Mouse (Mus musculus) MEL (cell line): ENCODE data around the gene Irf2bp2. TPM values are rescaled to one million over a fixed set of nuclear protein-coding genes. Genes with fewer than 3 reads are reported as not detected.
"Not testable (repeated sequence)": the region's sequence is repeated elsewhere in the genome, so short reads cannot be mapped to it uniquely, and the experiment has no call there.

Source experiments
- DNase-seq: peaks from one replicate; pipeline ENCODE4 v3.0.0; 2011; ENCODE audit warnings: low read depth, low spot score
- H3K27ac ChIP-seq: 2 replicates; pipeline ENCODE4 v1.5.1; 2012; ENCODE audit warnings: low read depth, mild to moderate bottlenecking, control low read depth, low read length, moderate library complexity; ENCODE audit not compliant: control insufficient read depth
- H3K27me3 ChIP-seq, 2 experiments: fragments of 150-350 bp in 1 of 2; sonication (generic) in 1 of 2; 2 replicates each; pipeline ENCODE4 v1.6.1; 2012; ENCODE audit warnings: low read length in 2 of 2, mild to moderate bottlenecking in 2 of 2, improper control_type of control experiment in 1 of 2, moderate library complexity in 1 of 2; ENCODE audit not compliant: insufficient read depth in 2 of 2, control insufficient read depth in 1 of 2
- H3K36me3 ChIP-seq, 2 experiments: 2 replicates each; pipeline ENCODE4 v1.6.1; 2012 to 2014; ENCODE audit warnings: low read length in 2 of 2, improper control_type of control experiment in 1 of 2, inconsistent platforms in 1 of 2, mild to moderate bottlenecking in 1 of 2; ENCODE audit not compliant: insufficient read depth in 2 of 2, control insufficient read depth in 1 of 2
- H3K4me1 ChIP-seq, 2 experiments: fragments of 150-350 bp in 1 of 2; sonication (generic) in 1 of 2; 2 replicates each; pipeline ENCODE4 v1.6.1; 2012; ENCODE audit warnings: low read length in 2 of 2, improper control_type of control experiment in 1 of 2, mild to moderate bottlenecking in 1 of 2; ENCODE audit not compliant: insufficient read depth in 2 of 2, control insufficient read depth in 1 of 2
- H3K4me3 ChIP-seq, 2 experiments: fragments of 150-350 bp in 1 of 2; sonication (generic) in 1 of 2; 2 replicates each; pipeline ENCODE4 v1.5.1; 2012; ENCODE audit warnings: low read depth in 2 of 2, low read length in 2 of 2, mild to moderate bottlenecking in 2 of 2, moderate library complexity in 2 of 2, control low read depth in 1 of 2, improper control_type of control experiment in 1 of 2; ENCODE audit not compliant: control insufficient read depth in 1 of 2, insufficient read depth in 1 of 2
- H3K79me2 ChIP-seq: 2 replicates; pipeline ENCODE4 v1.6.1; 2012; ENCODE audit warnings: mild to moderate bottlenecking, low read length, moderate library complexity; ENCODE audit not compliant: control insufficient read depth, poor library complexity, insufficient read depth
- H3K9ac ChIP-seq: 2 replicates; pipeline ENCODE4 v1.6.1; 2012; ENCODE audit warnings: low read depth, mild to moderate bottlenecking, control low read depth, low read length, moderate library complexity; ENCODE audit not compliant: control insufficient read depth, poor library complexity, severe bottlenecking
- H3K9me3 ChIP-seq: fragments of 150-350 bp; sonication (generic); replicated peaks from 2 replicates; pipeline ENCODE4 v1.6.1; 2012; ENCODE audit warnings: mild to moderate bottlenecking, low read length, improper control_type of control experiment, moderate library complexity; ENCODE audit not compliant: insufficient read depth
- BHLHE40 ChIP-seq: IDR thresholded peaks from 2 replicates; pipeline ENCODE4 v1.6.1; 2012; ENCODE audit warnings: low read depth, mild to moderate bottlenecking, inconsistent platforms, low read length, improper control_type of control experiment, borderline replicate concordance
- EP300 ChIP-seq, 2 experiments: IDR thresholded peaks; 2 replicates each; pipeline ENCODE4 v1.6.1; 2011; ENCODE audit warnings: improper control_type of control experiment in 2 of 2, low read length in 2 of 2, low read depth in 1 of 2, mild to moderate bottlenecking in 1 of 2
- GABPA ChIP-seq: IDR thresholded peaks from 2 replicates; pipeline ENCODE4 v1.6.1; 2012; ENCODE audit warnings: low read depth, mild to moderate bottlenecking, inconsistent platforms, low read length, improper control_type of control experiment, moderate library complexity
- HCFC1 ChIP-seq: IDR thresholded peaks from 2 replicates; pipeline ENCODE4 v1.6.1; 2012; ENCODE audit warnings: low read depth, mild to moderate bottlenecking, inconsistent platforms, low read length, improper control_type of control experiment, moderate library complexity
- KAT2A ChIP-seq: conservative IDR thresholded peaks from 2 replicates; pipeline ENCODE4 v1.6.1; 2012; ENCODE audit warnings: low read depth, low read length, improper control_type of control experiment, inconsistent platforms
- MAX ChIP-seq: IDR thresholded peaks from 2 replicates; pipeline ENCODE4 v1.6.1; 2011; ENCODE audit warnings: low read length, improper control_type of control experiment
- MAZ ChIP-seq: IDR thresholded peaks from 2 replicates; pipeline ENCODE4 v1.6.1; 2012; ENCODE audit warnings: low read depth, mild to moderate bottlenecking, inconsistent platforms, low read length, improper control_type of control experiment
- MEF2A ChIP-seq: IDR thresholded peaks from 2 replicates; pipeline ENCODE4 v1.6.1; 2014; ENCODE audit warnings: low read depth, mild to moderate bottlenecking, inconsistent platforms, low read length, improper control_type of control experiment; ENCODE audit not compliant: poor library complexity, insufficient replicate concordance, severe bottlenecking; ENCODE audit errors: extremely low read depth
- POLR2AphosphoS2 ChIP-seq: IDR thresholded peaks from 2 replicates; pipeline ENCODE4 v1.6.1; 2011; ENCODE audit warnings: low read length, improper control_type of control experiment
- TAL1 ChIP-seq: IDR thresholded peaks from 2 replicates; pipeline ENCODE4 v1.6.1; 2012; ENCODE audit warnings: mild to moderate bottlenecking, inconsistent platforms, low read length, moderate library complexity, mixed read lengths
- TBP ChIP-seq: IDR thresholded peaks from 2 replicates; pipeline ENCODE4 v1.8.0; 2011; ENCODE audit warnings: low read depth, low read length, improper control_type of control experiment
- USF1 ChIP-seq: IDR thresholded peaks from 2 replicates; pipeline ENCODE4 v1.6.1; 2014; ENCODE audit warnings: low read depth, mild to moderate bottlenecking, inconsistent platforms, low read length, improper control_type of control experiment, moderate library complexity
- USF2 ChIP-seq, 2 experiments: IDR thresholded peaks; 2 replicates each; pipeline ENCODE4 v1.6.1; 2011 to 2012; ENCODE audit warnings: improper control_type of control experiment in 2 of 2, low read length in 2 of 2, borderline replicate concordance in 1 of 2, inconsistent platforms in 1 of 2, low read depth in 1 of 2, mild to moderate bottlenecking in 1 of 2; ENCODE audit not compliant: insufficient read depth in 1 of 2
- ZC3H11A ChIP-seq: IDR thresholded peaks from 2 replicates; pipeline ENCODE4 v1.6.1; 2012; ENCODE audit warnings: low read depth, mild to moderate bottlenecking, inconsistent platforms, low read length, improper control_type of control experiment
- ZNF384 ChIP-seq: IDR thresholded peaks from 2 replicates; pipeline ENCODE4 v1.6.1; 2012; ENCODE audit warnings: low read depth, mild to moderate bottlenecking, inconsistent platforms, low read length, improper control_type of control experiment
- polyA plus RNA-seq, 2 experiments: library from polyadenylated mRNA; stranded (reverse) in 1 of 2; unstranded in 1 of 2; fragments of >175 nt in 1 of 2; fragments of >200 nt in 1 of 2; gene quantifications; 2 replicates each; pipeline versions ENCODE4 v1.2.1 to v1.2.4; 2012; ENCODE audit warnings: low replicate concordance in 2 of 2, low read depth in 1 of 2; ENCODE audit not compliant: insufficient read length in 2 of 2, insufficient read depth in 1 of 2, missing spikeins in 1 of 2
- total RNA-seq: library from RNA; depleted of rRNA; stranded (reverse); fragments of 300-350 nt; gene quantifications from 2 replicates; pipeline ENCODE4 v1.2.3, GENCODE M21; 2012

Irf2bp2 gene
- total and polyA plus RNA-seq, 3 experiments = 17.1 to 30.4 TPM; not detected in 1

GRCm38 (mm10) chr8:126601325-126601724 lies 7.5 kb upstream of the Irf2bp2 start:
- Histone ChIP-seq H3K4me1 (peaks cover 16 to 29% of the 10 kb centered on the region in 2 experiments), H3K27me3 (no peaks in the 10 kb centered on the region; a peak in 2 of 4 replicates), H3K79me2 (no peaks in the 10 kb centered on the region; the same call in 1 of the 2 replicates), H3K9me3 (no peaks in the 10 kb centered on the region), H3K4me3 (no peak overlapping the region), H3K27ac (no peak overlapping the region), H3K36me3 (peaks cover 0 to 30% of the 10 kb centered on the region in 2 experiments; a peak in 2 of 4 replicates), H3K9ac (no peak overlapping the region)
- TF ChIP-seq TBP (no peak), HCFC1 (no peak)
- DNase-seq = no peak

GRCm38 (mm10) chr8:126600816-126601243 lies 7.0 kb upstream of the Irf2bp2 start:
- H3K4me1 ChIP-seq = peaks cover 16 to 29% of the 10 kb centered on the region in 2 experiments
- H3K9ac ChIP-seq = no peak overlapping the region
- H3K27ac ChIP-seq = no peak overlapping the region
- TF ChIP-seq EP300 (IDR thresholded peaks at IDR 0.05; ENCODE audit: low read depth in 1 of 2, low read length in 2 of 2) = no peak
- no peak for TF ChIP-seq MAX
- TF ChIP-seq MEF2A = no peak
- no peak for TF ChIP-seq GABPA
- no peak for TF ChIP-seq TBP
- TF ChIP-seq USF2 (IDR thresholded peaks at IDR 0.05; ENCODE audit: borderline replicate concordance in 1 of 2, insufficient read depth in 1 of 2, low read depth in 1 of 2, low read length in 2 of 2) = no peak
- no peak for TF ChIP-seq POLR2AphosphoS2
- no peak for TF ChIP-seq TAL1
- TF ChIP-seq MAZ = no peak
- TF ChIP-seq BHLHE40 = no peak
- TF ChIP-seq KAT2A = no peak
- TF ChIP-seq ZC3H11A = no peak
- no peak for TF ChIP-seq USF1
- H3K79me2 ChIP-seq = no peaks in the 10 kb centered on the region; the same call in 1 of the 2 replicates
- no peak overlapping the region for H3K4me3 ChIP-seq
- no peak for DNase-seq
- H3K27me3 ChIP-seq = no peaks in the 10 kb centered on the region; a peak in 2 of 4 replicates
- H3K9me3 ChIP-seq = no peaks in the 10 kb centered on the region
- peaks cover 0 to 30% of the 10 kb centered on the region in 2 experiments; a peak in 2 of 4 replicates for H3K36me3 ChIP-seq

- H3K36me3 ChIP-seq = peaks cover 0 to 30% of the 10 kb centered on the region in 2 experiments; a peak in 2 of 4 replicates
- DNase-seq, H3K9me3 ChIP-seq, H3K27ac ChIP-seq, H3K4me3 ChIP-seq, H3K27me3 ChIP-seq, H3K79me2 ChIP-seq, H3K9ac ChIP-seq: not testable (repeated sequence)
- peak; percentile 80 for TF ChIP-seq ZNF384
- peaks cover 16 to 29% of the 10 kb centered on the region in 2 experiments for H3K4me1 ChIP-seq
Observed at GRCm38 (mm10) chr8:126600388-126600787, 6.6 kb upstream of the Irf2bp2 start.
